Mouse (Mus musculus): ENCODE measurements around the gene Zfyve19.

Gene Zfyve19

GRCm38 (mm10) chr2:119208344-119209175, at the start of gene Zfyve19, which contains the start of gene Dnajc17:
Zfyve19 (plus strand) TSS chr2:119208617.
Dnajc17 (minus strand) TSS chr2:119208795.
- peak; percentile 98 for DNase-seq

DNA sequence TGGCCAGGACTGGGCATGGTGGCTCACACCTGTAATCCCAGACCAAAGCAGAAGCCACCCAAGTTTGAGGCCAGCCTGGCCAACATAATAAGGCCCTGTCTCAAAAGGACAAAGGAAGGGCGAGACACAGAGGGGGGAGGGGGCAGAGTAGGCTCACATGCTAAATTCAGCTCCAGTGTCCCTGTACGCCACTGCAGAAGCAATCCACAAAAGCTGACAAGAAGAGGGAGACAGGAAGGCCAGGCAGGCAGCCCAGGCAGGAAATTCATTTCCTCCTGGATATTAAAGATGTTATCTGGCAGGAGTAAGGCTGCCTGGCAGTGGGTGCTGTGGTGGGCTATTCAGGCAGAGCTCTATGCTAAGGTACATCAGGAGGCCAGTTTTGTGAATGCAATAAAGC, 47.2 kb upstream of the Zfyve19 start:
- peak; percentile 79 for DNase-seq

GRCm38 (mm10) chr2:119163135-119163534, 45.3 kb upstream of the Zfyve19 start:
- DNase-seq, result no peak

DNA sequence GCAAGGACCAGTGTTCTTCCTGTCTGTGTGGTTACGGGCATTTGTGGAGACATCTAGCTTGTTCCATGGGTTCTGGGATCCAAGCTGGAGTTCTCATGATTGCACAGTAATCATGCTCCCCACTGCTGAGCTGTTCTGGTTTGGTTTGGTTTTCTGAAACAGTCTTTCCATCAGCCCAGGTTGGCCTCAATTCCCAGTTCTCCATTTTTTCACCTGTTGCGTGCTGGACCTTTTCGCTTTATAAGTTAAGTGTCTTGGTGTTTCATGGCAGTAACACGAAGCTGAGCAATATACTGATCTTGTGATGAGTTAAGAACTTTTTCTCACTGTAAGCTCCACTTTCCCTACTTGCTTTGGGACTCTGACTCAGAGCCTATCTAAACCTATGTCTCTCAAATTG, 44.4 kb upstream of the Zfyve19 start:
- DNase-seq, result no peak

DNA sequence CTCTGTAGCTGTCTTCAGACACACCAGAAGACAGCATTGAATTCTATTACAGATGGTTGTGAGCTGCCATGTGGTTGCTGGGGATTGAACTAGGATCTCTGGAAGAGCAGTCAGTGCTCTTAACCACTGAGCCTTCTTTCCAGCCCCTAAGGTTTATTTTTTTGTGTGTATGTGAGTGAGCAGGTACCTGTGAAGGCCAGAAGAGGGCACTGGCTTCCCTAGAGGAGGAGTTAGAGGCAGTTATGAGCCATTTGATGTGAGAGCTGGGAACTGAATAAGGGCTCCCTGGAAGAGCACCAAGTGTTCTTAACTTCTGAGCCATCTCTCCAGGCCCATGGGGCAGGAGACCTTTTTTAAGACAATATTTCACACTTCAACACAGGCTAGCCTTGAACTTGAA, 43.0 kb upstream of the Zfyve19 start:
- no peak for DNase-seq

- peak; percentile 80 for DNase-seq
Observed at GRCm38 (mm10) chr2:119166901-119167865, 41.2 kb upstream of the Zfyve19 start, which contains the start of gene Gchfr. Gchfr (plus strand) TSS chr2:119167773.

DNA sequence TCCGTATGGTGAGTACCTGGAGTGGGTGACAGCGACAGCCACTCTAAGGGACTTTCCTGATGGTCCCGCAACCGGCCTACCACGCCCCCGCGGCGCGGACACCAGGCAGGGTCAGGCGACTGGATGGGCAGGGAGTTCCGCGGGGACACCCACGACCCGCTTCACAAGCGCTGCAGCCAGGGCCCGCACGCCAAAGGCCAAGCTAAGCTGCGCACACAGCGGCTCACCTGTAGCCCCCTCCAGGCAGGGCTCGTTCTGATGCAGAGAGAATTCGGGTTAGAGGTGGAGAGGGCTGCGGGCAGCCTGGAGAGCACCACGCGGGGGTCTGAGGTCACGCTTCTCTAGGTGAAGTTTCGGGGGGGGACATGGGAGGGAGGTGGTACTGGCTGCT, 40.6 kb upstream of the Zfyve19 start:
- DNase-seq, result no peak

DNA sequence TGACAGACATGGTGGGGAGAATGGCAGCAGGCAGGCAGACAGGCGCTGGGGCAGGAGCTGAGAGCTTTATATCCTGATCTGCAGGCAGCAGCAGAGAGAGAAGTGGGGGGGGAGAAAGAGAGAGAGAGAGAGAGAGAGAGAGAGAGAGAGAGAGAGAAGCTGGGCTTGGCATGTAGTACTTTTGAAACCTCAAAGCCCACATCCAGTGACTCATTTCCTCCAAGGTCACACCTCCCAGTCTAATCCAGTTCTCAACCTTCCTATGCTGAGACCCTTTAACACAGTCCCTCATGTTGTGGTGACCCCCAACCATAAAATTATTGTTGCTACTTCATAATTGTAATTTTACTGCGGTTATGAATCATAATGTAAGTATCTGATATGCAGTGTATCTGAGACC, 38.1 kb upstream of the Zfyve19 start:
- DNase-seq, result no peak

GRCm38 (mm10) chr2:119171574-119171973, 36.8 kb upstream of the Zfyve19 start:
- DNase-seq, result peak; percentile 17

GRCm38 (mm10) chr2:119172446-119172845, 36.0 kb upstream of the Zfyve19 start:
- DNase-seq, result no peak

GRCm38 (mm10) chr2:119172862-119173576, 35.4 kb upstream of the Zfyve19 start:
- DNase-seq, result peak; percentile 90

- no peak for DNase-seq
Observed at GRCm38 (mm10) chr2:119173991-119174651, 34.3 kb upstream of the Zfyve19 start, which contains the start of gene Gm14137. Gm14137 (plus strand) TSS chr2:119174509.

DNA sequence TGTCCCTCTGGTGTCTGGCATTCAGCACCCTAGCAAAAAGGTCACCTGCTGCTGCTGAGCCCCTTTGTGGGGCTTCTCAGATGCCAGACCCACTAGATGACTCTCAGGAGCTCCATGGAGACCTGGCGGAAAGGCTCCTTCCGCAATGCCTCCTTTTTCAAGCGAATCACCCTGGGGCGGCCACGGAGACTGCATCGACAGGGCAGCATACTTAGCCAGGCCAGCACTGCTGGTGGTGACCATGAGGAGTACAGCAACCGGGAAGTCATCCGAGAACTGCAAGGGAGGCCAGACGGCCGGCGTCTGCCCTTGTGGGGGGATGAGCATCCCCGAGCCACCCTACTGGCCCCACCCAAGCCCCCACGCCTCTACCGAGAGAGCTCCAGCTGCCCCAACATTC, 33.6 kb upstream of the Zfyve19 start:
- no peak for DNase-seq

GRCm38 (mm10) chr2:119175614-119176013, 32.8 kb upstream of the Zfyve19 start:
- peak; percentile 36 for DNase-seq

GRCm38 (mm10) chr2:119176761-119177160, 31.7 kb upstream of the Zfyve19 start:
- DNase-seq, result no peak

GRCm38 (mm10) chr2:119177384-119177939, 31.0 kb upstream of the Zfyve19 start:
- DNase-seq, result no peak

DNA sequence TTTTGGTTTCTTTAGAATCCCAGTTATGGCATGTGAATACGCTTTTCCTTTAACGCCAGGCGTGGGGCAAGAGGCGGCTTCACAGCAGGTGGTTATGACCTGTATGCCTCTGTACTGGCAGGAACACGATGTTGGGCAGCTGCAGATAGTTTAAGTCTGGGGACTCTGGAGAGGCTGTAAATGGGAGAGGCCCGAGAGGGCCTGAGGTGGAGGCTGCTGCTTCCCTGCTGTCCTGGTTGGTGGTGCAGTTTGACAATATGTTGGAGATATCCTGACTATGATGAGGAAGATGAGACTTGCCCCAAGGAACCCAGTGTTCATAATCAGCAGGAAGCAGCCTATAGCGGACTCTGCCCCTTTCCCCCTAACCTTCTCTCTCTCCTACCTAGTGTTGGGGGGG, 25.5 kb upstream of the Zfyve19 start:
- DNase-seq, result no peak

DNA sequence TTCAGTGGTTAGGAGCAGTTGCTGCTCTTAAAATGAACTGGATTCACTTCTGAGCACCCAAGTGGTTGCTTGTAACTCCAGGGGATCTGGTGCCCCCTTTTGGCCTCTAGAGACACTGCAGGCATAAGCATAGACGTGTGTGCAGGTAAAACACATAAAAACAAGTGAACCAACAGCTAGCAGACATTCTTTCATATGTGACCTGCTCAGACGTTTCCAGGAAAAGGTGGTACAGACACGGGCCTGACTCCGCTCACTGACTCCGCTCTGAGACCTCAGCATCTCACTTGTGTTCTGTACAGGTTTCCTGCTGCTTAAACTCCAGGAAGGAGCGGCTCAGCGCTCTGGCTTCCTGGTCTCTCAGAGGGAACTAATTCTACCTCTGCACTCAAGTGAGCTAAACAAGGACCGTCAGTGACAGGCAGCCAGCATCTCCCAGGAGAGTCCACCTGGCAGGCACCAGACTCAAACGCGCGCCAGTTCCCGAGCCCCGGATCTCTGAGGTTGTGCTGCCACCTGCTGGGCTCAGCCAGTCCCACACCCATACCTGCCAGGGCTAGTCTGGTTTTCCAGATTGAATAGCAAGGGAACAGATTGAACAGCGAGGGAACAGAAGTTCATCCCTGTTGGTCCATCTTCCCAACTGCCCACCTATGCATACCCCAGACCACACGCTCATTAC, 19.2 kb upstream of the Zfyve19 start:
- peak; percentile 88 for DNase-seq

GRCm38 (mm10) chr2:119190969-119191368, 17.4 kb upstream of the Zfyve19 start:
- no peak for DNase-seq

DNA sequence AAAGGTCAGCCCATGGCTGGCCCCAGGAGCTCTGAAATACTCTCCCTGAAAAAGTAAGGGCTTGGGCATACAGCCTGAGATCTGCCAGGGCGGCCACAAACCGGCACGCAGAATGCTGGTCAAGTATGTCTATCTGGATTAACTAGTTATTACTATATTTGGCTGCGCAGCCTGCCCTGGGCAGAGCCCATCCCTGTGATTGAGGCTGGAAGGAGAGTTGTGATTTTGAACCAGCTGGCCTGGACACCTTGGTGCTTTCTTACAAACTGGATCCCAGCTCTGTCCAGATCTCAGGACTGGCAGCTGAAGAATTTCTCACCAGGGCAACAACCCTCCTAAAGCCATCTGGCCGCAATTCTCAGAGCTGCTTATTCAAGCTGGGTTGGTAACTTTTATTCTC, 14.3 kb upstream of the Zfyve19 start:
- no peak for DNase-seq

All from lung, postnatal 10 days (tissue).